Mouse (Mus musculus) neural tube, embryonic 15.5 days (tissue): ENCODE measurements around the gene Plin3. TPM values are rescaled to one million over a fixed set of nuclear protein-coding genes. Genes with fewer than 3 reads are reported as not detected.

Experiments used
- ATAC-seq: fragments of 200-750 bp; cut with Nextera tagmentation; 2 replicates; pipeline ENCODE4 v1.8.0; 2017; ENCODE audit warnings: mild to moderate bottlenecking, moderate TSS enrichment, moderate library complexity; ENCODE audit not compliant: low FRiP score
- H3K27ac ChIP-seq: fragments of 300-500 bp; sonication (generic); replicated peaks from 2 replicates; pipeline ENCODE4 v1.5.1; 2015; ENCODE audit warnings: mild to moderate bottlenecking, inconsistent platforms
- H3K27me3 ChIP-seq: fragments of 300-500 bp; sonication (generic); replicated peaks from 2 replicates; pipeline ENCODE4 v1.6.1; 2015; ENCODE audit warnings: inconsistent platforms
- H3K36me3 ChIP-seq: fragments of 300-500 bp; sonication (generic); 2 replicates; pipeline ENCODE4 v1.6.1; 2015; ENCODE audit warnings: inconsistent platforms
- H3K4me1 ChIP-seq: fragments of 300-500 bp; sonication (generic); 2 replicates; pipeline ENCODE4 v1.6.1; 2015; ENCODE audit warnings: inconsistent platforms
- H3K4me2 ChIP-seq: fragments of 300-500 bp; sonication (generic); 2 replicates; pipeline ENCODE4 v1.6.1; 2015; ENCODE audit warnings: inconsistent platforms, mild to moderate bottlenecking, moderate library complexity
- H3K4me3 ChIP-seq: fragments of 300-500 bp; sonication (generic); replicated peaks from 2 replicates; pipeline ENCODE4 v1.5.1; 2015; ENCODE audit warnings: mild to moderate bottlenecking, inconsistent platforms
- H3K9ac ChIP-seq: fragments of 300-500 bp; sonication (generic); replicated peaks from 2 replicates; pipeline ENCODE4 v1.6.1; 2015; ENCODE audit warnings: mild to moderate bottlenecking, inconsistent platforms
- H3K9me3 ChIP-seq: fragments of 300-500 bp; sonication (generic); replicated peaks from 2 replicates; pipeline ENCODE4 v1.6.1; 2016; ENCODE audit warnings: inconsistent platforms
- WGBS: fragments of 180-500 bp; shearing (Covaris S2); methylation state at CpG from one replicate; pipeline ENCODE4 v1.1.7; 2015; ENCODE audit warnings: mixed read lengths; 5-methylcytosine and 5-hydroxymethylcytosine counted together
- microRNA counts: library from miRNA; unstranded; fragments of <30 nt; microRNA quantifications from one replicate; lab custom pipeline; 2016
- microRNA-seq: library from miRNA; unstranded; fragments of <30 nt; microRNA quantifications from one replicate; pipeline ENCODE4, GENCODE M21; 2017
- polyA plus RNA-seq: library from polyadenylated mRNA; unstranded; fragments of >200 nt; fragmentation: Nextera tagmentation; extraction: Ambion mirVana; gene quantifications from 2 replicates; pipeline ENCODE4 v1.2.1, GENCODE M21; 2015

Plin3 gene
- polyA plus RNA-seq, 1 experiment from 2014 or later = 13.2 TPM

GRCm38 (mm10) chr17:56229943-56230342 lies 62.7 kb downstream of the Plin3 start:
- no peak overlapping the region for H3K9ac ChIP-seq
- H3K4me2 ChIP-seq = no peak overlapping the region
- H3K4me1 ChIP-seq = peaks cover 13% of the 10 kb centered on the region
- 61% methylated on average over 10 of the region's 10 CpGs for WGBS
- H3K9me3 ChIP-seq = no peaks in the 10 kb centered on the region
- no peak overlapping the region for H3K4me3 ChIP-seq
- no peaks in the 10 kb centered on the region for H3K27me3 ChIP-seq
- H3K36me3 ChIP-seq = no peaks in the 10 kb centered on the region
- H3K27ac ChIP-seq = no peak overlapping the region
- no peak for ATAC-seq

MicroRNA genes within 50 kb of the gene (microRNA counts, 519-probe panel; counts per million panel counts)
- 1,980 counts per million, percentile 41 among the panel's probes with 10 or more counts for microRNA mmu-miR-7b (lab: Ali Mortazavi, UCI)

Small RNAs within 50 kb of the gene (microRNA-seq; reads per million reads assigned to microRNA genes)
- 657 reads per million, percentile 75 among the genes with 10 or more reads in this experiment for gene Mir7b

Other genes with a start within 250 kb of the Plin3 start
- 65.3 and 79.4 TPM in 2 replicates for gene Ubxn6, start 217.8 kb downstream of the Plin3 start, polyA plus RNA-seq
- gene Hdgfl2, start 213.2 kb downstream of the Plin3 start, polyA plus RNA-seq = 124 and 134 TPM in 2 replicates
- gene Plin4, start 183.1 kb downstream of the Plin3 start, polyA plus RNA-seq = 0.09 and 0.10 TPM in 2 replicates
- 2.4 and 2.7 TPM in 2 replicates for gene Plin5, start 175.3 kb downstream of the Plin3 start, polyA plus RNA-seq
- gene Lrg1, start 170.9 kb downstream of the Plin3 start, polyA plus RNA-seq = 0.22 and 0.63 TPM in 2 replicates
- 12.3 and 16.2 TPM in 2 replicates for gene Sema6b, start 152.5 kb downstream of the Plin3 start, polyA plus RNA-seq
- gene Tnfaip8l1, start 130.4 kb downstream of the Plin3 start, polyA plus RNA-seq = 10.5 and 10.6 TPM in 2 replicates
- gene Mydgf, start 109.0 kb downstream of the Plin3 start, polyA plus RNA-seq = 80.3 and 82.3 TPM in 2 replicates
- 22.4 and 27.2 TPM in 2 replicates for gene Dpp9, start 74.0 kb downstream of the Plin3 start, polyA plus RNA-seq
- 16.2 and 16.9 TPM in 2 replicates for gene Fem1a, start 36.1 kb downstream of the Plin3 start, polyA plus RNA-seq
- 1.2 and 2.9 TPM in 2 replicates for gene Ticam1, start 16.1 kb downstream of the Plin3 start, polyA plus RNA-seq
- 0.34 TPM in 1 of 2 replicates, not detected in the other for gene Arrdc5, start 7.4 kb upstream of the Plin3 start, polyA plus RNA-seq
- 13.8 and 59.4 TPM in 2 replicates for gene Uhrf1, start 10.4 kb upstream of the Plin3 start, polyA plus RNA-seq
- gene Kdm4b, start 33.2 kb upstream of the Plin3 start, polyA plus RNA-seq = 59.1 and 65.2 TPM in 2 replicates
- gene Ptprs, start 183.6 kb upstream of the Plin3 start, polyA plus RNA-seq = 206 and 247 TPM in 2 replicates
- gene Znrf4, start 219.6 kb upstream of the Plin3 start, polyA plus RNA-seq = not detected in 2 replicates